Mouse (Mus musculus): ENCODE data around the gene Bcl2.

Gene Bcl2

GRCm38 (mm10) chr1:106616955-106617354, 97.1 kb downstream of the Bcl2 start:
- DNase-seq, result no peak

DNA sequence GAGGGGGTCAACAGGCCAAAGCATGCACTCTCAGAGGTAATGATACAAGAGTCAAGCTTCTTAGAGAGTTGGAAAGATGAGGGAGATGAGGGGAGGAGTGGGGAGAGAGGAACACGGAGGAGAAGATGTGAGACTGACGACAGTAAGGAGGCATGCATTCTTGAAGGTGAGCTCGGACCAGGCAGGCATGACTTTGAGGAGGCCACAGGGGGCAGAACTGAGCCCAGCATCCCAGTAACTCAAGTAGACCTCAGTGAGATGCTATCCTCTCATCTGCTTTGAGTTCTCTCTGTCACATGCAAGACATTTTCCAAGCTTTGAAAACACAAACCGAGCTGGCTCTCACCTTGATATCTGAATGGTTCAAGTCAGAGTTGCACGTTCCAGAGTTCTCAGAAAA, 100.7 kb downstream of the Bcl2 start:
- DNase-seq, result no peak

- DNase-seq, result peak; percentile 25
These were observed 101.7 kb downstream of the Bcl2 start for GRCm38 (mm10) chr1:106612166-106613031.

DNA sequence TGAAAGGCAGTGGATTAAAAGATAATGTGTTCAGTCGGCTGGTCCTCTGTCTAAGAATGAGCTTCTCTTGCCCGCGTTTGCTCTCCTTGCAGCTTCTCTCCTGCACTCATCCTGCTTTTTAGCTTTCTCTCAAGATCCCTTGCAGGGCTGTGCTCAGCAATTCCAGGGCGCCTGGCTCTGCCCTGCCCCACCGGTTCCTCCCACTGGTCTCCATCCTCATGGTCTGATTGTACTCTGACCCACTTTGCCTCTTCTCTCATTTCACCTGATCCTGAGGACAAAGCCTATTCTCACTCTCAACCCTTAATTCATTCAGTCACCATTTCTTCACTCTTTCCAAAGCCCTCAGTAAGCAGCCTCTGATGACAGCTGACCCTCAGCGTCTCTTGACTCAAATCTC, 102.8 kb downstream of the Bcl2 start:
- no peak for DNase-seq

DNA sequence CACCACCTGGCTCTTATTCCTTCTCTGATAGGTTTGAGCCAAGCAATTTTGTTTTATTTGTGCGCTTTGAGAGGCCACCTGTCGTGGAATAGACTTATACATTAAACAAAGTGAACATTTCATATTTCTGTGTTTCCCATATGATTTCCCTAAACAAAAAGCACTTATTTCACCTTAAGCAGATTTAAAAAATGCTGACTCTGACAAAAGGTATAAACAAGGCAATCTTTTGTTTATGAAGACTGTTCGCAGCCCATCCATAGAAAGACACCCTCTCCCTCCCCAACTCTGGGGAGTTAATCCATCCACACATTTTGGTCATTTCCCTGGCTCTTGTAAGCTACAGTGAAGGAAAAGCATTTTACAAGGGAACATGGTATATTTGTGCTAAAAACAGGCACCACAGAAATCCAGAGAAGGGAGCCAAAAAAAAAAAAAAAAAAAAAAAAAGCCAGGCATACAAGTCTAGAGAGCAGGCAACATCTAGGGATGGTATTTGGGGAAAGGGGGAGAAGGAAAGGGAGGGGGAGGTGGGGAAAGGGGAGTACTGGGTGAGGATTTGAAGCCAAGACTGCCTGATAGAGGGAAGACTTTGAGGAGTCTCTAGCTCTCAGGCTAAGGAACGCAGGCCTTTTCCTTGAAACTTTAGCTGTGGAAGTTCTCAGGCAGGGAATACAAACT, 105.8 kb downstream of the Bcl2 start:
- DNase-seq, result no peak

DNA sequence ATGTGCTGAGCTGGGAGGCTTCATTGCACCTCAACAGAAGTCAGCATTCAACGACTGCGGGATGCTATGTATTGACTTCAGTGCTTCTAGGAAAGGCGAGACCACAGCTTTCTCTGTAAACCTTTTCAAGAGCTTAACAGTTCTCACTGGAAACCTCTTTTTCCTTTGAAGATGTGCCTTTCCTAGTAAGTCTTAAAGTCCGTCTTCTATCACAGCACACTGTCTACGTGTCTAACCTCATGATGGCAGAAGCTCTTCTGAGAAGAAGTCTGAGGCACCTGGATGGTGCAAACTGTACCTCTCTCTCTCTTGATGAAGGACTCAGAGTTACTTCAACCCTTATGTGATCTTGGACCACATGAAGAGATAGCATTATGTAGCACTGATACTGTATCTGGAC, 107.1 kb downstream of the Bcl2 start:
- no peak for DNase-seq

DNA sequence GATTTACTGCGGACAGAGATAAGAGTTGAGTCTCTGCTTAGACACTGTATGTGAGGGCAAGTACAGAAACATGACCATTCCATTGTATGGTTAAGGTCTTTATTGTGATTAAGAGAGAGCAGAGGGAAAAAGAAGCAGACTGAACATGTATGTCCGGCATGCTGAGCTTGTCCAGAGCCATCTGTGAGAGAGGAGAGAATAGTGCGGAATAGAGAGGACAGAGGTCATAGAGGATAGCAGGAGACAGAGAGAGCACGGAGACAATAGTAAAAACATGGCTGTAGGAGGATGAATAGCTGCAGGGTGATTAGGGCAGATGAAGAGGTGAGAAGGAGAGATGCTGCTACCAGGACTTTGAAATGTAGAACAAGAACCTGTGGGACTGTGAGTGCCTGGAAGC, 110.7 kb downstream of the Bcl2 start:
- no peak for DNase-seq

DNA sequence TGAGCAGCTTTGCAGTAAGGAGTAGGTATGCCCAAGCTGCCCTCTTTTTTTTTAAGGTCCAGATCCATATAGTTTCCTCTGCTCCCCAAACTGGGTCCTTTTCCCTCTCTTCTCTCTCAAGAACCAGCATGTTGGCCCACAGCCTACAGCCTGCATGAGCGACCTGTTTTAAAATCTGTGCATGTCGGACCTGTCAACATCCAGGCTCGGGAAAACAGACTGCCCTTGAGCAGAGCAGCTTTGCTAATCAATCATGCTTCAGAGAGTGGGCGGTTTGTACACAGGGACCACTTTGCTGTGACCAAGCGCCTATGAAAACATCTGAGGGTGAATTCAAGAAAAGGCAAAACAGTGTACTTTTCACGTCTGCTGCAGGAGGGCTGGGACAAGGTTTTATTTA, 111.1 kb downstream of the Bcl2 start:
- DNase-seq, result no peak

GRCm38 (mm10) chr1:106602536-106602935, 111.5 kb downstream of the Bcl2 start:
- DNase-seq, result no peak

- no peak for DNase-seq
These were observed 112.8 kb downstream of the Bcl2 start for GRCm38 (mm10) chr1:106601247-106601646.

- no peak for DNase-seq
These were observed 113.2 kb downstream of the Bcl2 start for GRCm38 (mm10) chr1:106600841-106601240.

DNA sequence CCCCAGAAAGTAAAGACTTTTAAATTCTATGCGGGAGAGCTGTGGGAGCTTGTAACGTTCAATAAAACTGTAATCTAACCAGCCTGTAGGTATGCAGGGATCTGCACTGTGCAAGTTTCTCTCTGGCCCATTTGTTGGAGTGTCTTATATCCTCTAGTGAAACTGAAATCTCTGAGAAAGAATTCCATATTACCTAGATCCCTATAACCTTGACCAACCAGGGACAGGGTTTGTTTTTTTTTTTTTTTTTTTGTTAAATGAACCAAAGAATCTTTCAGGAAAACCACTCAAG, 115.8 kb downstream of the Bcl2 start:
- DNase-seq, result no peak

- DNase-seq, result no peak
These were observed 116.3 kb downstream of the Bcl2 start for GRCm38 (mm10) chr1:106597575-106598291.

DNA sequence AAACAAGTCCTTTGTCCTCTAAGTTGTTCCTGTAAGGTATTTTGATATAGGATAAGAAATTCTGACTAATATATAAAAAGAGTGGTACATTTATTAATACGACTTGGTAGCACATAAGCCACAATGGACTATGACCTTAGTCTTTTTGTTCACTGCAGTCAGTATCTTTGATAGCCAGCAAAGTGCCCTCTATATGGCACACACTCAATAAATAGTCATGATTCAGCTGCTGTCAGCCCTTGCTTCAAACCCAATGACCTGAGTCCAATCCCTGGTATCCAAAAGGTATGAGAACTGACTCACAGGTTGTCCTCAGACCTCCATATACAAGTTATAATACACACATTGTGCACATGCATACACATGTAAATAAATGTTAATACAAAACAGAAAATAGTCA, 117.7 kb downstream of the Bcl2 start:
- DNase-seq, result no peak

DNA sequence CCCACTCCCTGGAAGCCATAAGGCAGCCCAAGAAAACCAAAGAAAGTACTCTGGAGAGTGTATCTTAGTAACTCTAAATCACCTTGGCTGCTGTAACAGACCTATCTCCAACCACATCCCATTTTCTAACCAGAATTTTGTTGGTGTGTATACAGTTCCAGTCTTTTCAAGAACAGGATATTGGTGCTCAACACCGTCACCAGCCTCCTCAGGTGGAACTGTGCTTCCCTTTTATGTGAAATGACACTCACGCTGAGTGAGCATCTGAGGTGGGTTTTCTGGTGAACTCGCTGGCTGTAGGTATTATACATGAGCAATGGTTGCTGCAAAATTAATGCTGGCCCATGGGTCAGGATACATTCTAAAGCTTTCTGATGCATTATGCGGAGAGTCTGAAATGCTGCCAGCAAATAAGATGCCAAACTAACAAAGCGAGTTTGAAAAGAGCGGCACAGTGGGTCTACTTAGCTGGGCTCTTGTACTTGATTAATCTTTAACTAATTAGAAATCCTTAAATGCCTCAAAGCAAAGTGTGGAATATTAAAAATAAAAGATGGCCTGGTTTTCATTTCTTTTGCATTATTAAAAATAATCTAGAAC, 118.7 kb downstream of the Bcl2 start:
- no peak for DNase-seq

DNA sequence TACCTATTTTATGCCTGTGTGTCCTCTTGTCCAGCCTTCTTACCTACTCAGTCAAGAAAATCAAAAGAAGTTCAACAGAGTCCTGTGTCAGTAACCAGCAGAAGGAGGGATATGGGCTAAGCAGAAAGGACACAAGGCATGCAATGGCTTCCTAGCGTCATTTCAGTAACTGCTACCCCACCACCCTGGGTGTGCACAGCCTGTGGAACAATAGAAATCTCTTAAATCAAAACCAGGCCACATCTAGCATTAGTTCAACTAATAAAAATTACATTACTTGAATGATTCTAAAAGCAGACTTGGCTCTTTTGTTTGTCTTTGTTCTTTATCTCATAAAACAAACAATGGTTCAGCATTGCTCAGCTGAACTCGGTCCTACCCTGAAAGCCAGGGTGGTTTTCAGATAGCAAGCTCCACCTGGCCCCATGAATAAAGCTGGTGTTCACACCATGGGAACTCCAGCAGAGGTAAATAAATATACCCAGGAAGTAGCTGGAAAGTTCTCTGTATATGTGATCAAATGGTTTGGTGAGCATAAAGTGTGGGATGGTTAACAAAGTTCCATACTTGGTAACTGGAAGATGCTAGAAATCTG, 122.8 kb downstream of the Bcl2 start:
- no peak for DNase-seq

- no peak for DNase-seq
These were observed 124.9 kb downstream of the Bcl2 start for GRCm38 (mm10) chr1:106589141-106589540.

- DNase-seq, result no peak
These were observed 126.1 kb downstream of the Bcl2 start for GRCm38 (mm10) chr1:106587866-106588470.

DNA sequence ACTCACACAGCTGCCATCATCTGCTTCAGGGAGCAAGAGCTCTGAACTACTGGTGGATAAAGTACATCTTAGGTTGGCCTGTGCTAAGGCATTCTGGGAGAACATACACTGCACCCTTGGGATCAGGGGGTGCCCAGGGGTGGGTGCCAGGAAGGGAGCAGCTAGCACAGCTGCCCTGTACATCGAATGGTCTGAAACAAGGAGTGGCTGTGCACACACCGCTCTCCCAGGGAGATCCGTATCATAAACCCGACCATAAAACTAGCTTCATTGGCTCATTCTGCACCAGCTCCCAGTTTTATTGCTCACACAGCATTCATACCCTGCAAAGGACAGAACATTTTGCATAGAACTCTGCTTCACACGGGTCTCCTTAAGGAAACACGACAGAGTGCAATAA, 127.3 kb downstream of the Bcl2 start:
- DNase-seq, result no peak

- DNase-seq, result no peak
These were observed 128.7 kb downstream of the Bcl2 start for GRCm38 (mm10) chr1:106585349-106585748.

DNA sequence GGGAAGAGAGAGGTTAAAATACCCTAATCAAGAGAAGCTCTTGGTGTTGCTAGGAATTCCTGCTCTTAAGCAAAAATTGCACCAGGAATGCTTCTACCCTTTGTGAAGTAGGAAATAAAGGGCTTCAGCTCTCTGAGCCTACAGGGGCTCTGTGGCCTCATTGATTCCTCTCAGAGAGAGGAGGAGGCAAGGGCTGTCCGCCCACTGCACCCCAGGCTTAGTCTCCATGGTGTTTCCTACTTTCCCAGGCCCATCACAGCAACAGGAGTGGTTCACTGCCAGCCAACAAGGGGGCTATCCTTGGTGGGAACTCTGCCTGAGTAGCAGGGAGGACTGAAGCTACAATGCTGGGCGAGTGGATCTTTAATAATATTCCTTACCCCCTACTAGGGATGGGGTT, 129.2 kb downstream of the Bcl2 start:
- no peak for DNase-seq

DNA sequence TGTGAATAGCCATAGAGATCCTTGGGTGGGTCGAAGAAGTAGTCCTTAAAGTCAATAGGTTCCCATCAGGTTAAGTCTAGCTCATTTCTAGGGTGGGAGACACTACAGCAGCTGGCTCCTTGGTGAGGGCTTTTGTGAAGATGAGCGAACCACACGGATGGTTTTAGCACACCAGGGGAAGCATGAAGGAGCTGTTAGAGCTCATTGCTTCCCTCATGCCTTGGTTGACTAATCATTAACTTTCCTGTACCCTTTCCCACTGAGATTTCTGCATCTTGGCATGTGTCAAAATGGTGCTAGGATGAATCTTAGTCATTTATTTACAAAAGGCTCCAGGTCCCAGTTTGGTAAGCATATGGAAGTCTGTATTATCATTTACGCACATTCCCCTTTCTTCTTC, 129.8 kb downstream of the Bcl2 start:
- peak; percentile 53 for DNase-seq

Data from kidney, adult 11 months (tissue).